ENCODE assay signal across 1 mouse cellular context in the genomic region with DNA sequence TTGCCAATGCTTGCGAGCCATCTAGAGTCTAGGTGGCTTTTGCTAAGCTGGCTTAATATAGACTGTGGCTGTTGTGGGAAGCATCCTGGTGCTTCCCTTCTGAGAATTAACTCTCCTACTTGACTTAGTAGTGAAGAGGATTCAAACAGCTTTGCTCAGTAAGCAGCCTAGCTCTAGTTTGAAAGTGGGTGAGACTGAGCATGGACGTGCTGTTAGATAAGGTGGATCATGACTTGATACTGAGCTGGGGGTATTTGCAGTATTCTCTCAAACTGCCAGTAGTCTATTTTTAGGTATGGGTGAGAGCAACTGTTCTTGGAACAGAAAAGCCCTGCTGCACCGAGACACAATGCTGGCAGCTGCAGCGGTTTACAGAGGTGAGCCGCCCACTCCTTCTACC.
TF ChIP-seq lines count a peak whose summit lies in the region.

No protein-coding gene starts in this region.

TF ChIP-seq in MEL, 35 proteins besides CTCF, POLR2A, EP300 and RAD21:
- TF ChIP-seq MEF2A (IDR thresholded peaks at IDR 0.05; ENCODE audit: extremely low read depth, insufficient replicate concordance, low read depth, low read length, poor library complexity, severe bottlenecking) (peak; percentile 71; the same call in 1 of the 2 replicates), ETS1 (IDR thresholded peaks at IDR 0.05; ENCODE audit: low read depth, low read length) (no peak), POLR2AphosphoS2 (IDR thresholded peaks at IDR 0.05; ENCODE audit: low read length) (no peak)
